Mouse (Mus musculus) testis, adult 2 months (tissue): ENCODE data around the gene Raver2.

Source experiments
- CTCF ChIP-seq: fragments of 200-500 bp; IDR thresholded peaks from 2 replicates; pipeline ENCODE4 v1.5.1; 2012; ENCODE audit warnings: low read depth, mild to moderate bottlenecking, inconsistent platforms, low read length, moderate library complexity; ENCODE audit not compliant: control insufficient read depth, insufficient read depth, insufficient replicate concordance
- POLR2A ChIP-seq: fragments of 200-500 bp; IDR thresholded peaks from 2 replicates; pipeline ENCODE4 v1.6.1; 2012; ENCODE audit warnings: low read depth, mild to moderate bottlenecking, inconsistent platforms, low read length, moderate library complexity; ENCODE audit not compliant: control insufficient read depth

DNA sequence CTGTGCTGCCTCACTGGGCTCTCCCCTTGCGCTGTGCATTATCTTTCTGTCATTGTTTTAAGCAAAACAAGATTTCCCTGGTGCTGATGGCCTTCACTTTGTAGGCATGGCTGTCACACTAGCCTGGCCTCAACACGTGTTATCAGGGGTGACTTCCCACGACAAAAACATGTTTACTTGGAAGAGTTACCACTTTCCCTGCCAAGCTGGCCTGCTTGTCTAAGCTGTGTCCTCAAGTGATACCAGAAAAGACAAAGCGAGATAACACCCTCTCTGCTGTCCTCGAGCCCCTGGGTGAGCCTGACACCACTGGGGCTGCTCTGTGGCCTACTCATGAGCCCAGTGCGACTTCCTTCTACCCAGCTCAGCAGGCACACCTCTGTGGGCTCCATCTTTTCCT, 107.3 kb downstream of the Raver2 start:
- TF ChIP-seq CTCF: no peak
- TF ChIP-seq POLR2A: no peak
